Mouse (Mus musculus): ENCODE measurements around the gene Phxr2. TPM values are rescaled to one million over a fixed set of nuclear protein-coding genes. Genes with fewer than 3 reads are reported as not detected.

Phxr2 gene
- total RNA-seq (2021) (not detected), polyA plus RNA-seq (2012; rRNA removed) (not detected in 2 replicates)
- long read RNA-seq: 0 reads

- 87% methylated on average over 4 of the region's 4 CpGs for WGBS
- intact Hi-C loops (cut with DNase I): no loop called here
- Histone ChIP-seq H3K27me3 (ENCODE audit: control insufficient read depth, insufficient read depth, low read length) (no peaks in the 10 kb centered on the region), H3K4me3 (no peak within 1 kb of the TSS), H3K27ac (no peak within 1 kb of the TSS), H3K4me1 (ENCODE audit: control insufficient read depth, insufficient read depth, low read length) (peaks cover 3% of the 10 kb centered on the region; the same call in 1 of the 2 replicates), H3K9ac (ENCODE audit: low read depth, low read length) (no peak within 1 kb of the TSS), H3K79me2 (replicated peaks; ENCODE audit: control insufficient read depth, insufficient read depth, low read length) (no peaks in the 10 kb centered on the region), H3K36me3 (ENCODE audit: control insufficient read depth, insufficient read depth, low read length) (no peaks in the 10 kb centered on the region)
- TF ChIP-seq CTCF (IDR thresholded peaks at IDR 0.05) (no peak), POLR2A (IDR thresholded peaks at IDR 0.05; ENCODE audit: insufficient read depth, low read depth, low read length) (no peak), EP300 (IDR thresholded peaks at IDR 0.05; ENCODE audit: insufficient read depth, low read depth, low read length) (no peak)
- no peak for DNase-seq
Observed at GRCm38 (mm10) chr10:99126225-99126624, at the start of gene Phxr2. Gene Phxr2 (minus strand): TSS chr10:99126325.

- Histone ChIP-seq H3K27me3 (ENCODE audit: control insufficient read depth, insufficient read depth, low read length) (no peaks in the 10 kb centered on the region), H3K27ac (no peak overlapping the region), H3K4me3 (no peak overlapping the region), H3K4me1 (ENCODE audit: control insufficient read depth, insufficient read depth, low read length) (peaks cover 22% of the 10 kb centered on the region), H3K36me3 (ENCODE audit: control insufficient read depth, insufficient read depth, low read length) (peaks cover 9% of the 10 kb centered on the region), H3K9ac (ENCODE audit: low read depth, low read length) (no peak overlapping the region), H3K79me2 (replicated peaks; ENCODE audit: control insufficient read depth, insufficient read depth, low read length) (no peaks in the 10 kb centered on the region)
- intact Hi-C loops (cut with DNase I): no loop called here
- TF ChIP-seq POLR2A (IDR thresholded peaks at IDR 0.05; ENCODE audit: insufficient read depth, low read depth, low read length) (no peak), EP300 (IDR thresholded peaks at IDR 0.05; ENCODE audit: insufficient read depth, low read depth, low read length) (no peak), CTCF (IDR thresholded peaks at IDR 0.05) (no peak)
- no peak for DNase-seq
- 57% methylated on average over 7 of the region's 7 CpGs for WGBS
Observed at GRCm38 (mm10) chr10:99172906-99173507, 46.9 kb upstream of the Phxr2 start.

- Histone ChIP-seq H3K4me1 (ENCODE audit: control insufficient read depth, insufficient read depth, low read length) (peaks cover 22% of the 10 kb centered on the region), H3K27ac (peak overlapping the region; percentile 63), H3K27me3 (ENCODE audit: control insufficient read depth, insufficient read depth, low read length) (no peaks in the 10 kb centered on the region), H3K79me2 (replicated peaks; ENCODE audit: control insufficient read depth, insufficient read depth, low read length) (no peaks in the 10 kb centered on the region), H3K9ac (ENCODE audit: low read depth, low read length) (peak overlapping the region; percentile 8; the same call in 1 of the 2 replicates), H3K36me3 (ENCODE audit: control insufficient read depth, insufficient read depth, low read length) (peaks cover 9% of the 10 kb centered on the region), H3K4me3 (no peak overlapping the region; the same call in 1 of the 2 replicates)
- WGBS: 22% methylated on average over 12 of the region's 12 CpGs
- intact Hi-C loops (cut with DNase I): no loop called here
- TF ChIP-seq CTCF (IDR thresholded peaks at IDR 0.05) (no peak), EP300 (IDR thresholded peaks at IDR 0.05; ENCODE audit: insufficient read depth, low read depth, low read length) (0 out of 2 replicates have a peak, but pooled peaks have one; percentile 67), POLR2A (IDR thresholded peaks at IDR 0.05; ENCODE audit: insufficient read depth, low read depth, low read length) (no peak)
- DNase-seq: peak; percentile 65 to 78
Observed at GRCm38 (mm10) chr10:99171961-99172497, 45.9 kb upstream of the Phxr2 start.

- Histone ChIP-seq H3K27me3 (ENCODE audit: control insufficient read depth, insufficient read depth, low read length) (no peaks in the 10 kb centered on the region), H3K4me1 (ENCODE audit: control insufficient read depth, insufficient read depth, low read length) (peaks cover 23% of the 10 kb centered on the region), H3K4me3 (no peak overlapping the region; the same call in 1 of the 2 replicates), H3K79me2 (replicated peaks; ENCODE audit: control insufficient read depth, insufficient read depth, low read length) (no peaks in the 10 kb centered on the region), H3K27ac (peak overlapping the region; percentile 39), H3K9ac (ENCODE audit: low read depth, low read length) (peak overlapping the region; percentile 28), H3K36me3 (ENCODE audit: control insufficient read depth, insufficient read depth, low read length) (peaks cover 9% of the 10 kb centered on the region)
- 9% methylated on average over 5 of the region's 5 CpGs for WGBS
- peak; percentile 39 to 69 for DNase-seq
- intact Hi-C loops (cut with DNase I): loop anchor here (2.0 to 5.0 kb wide), 5 partner anchors 93 to 363 kb away; partner anchors contain the start of gene Dusp6
- no peak for TF ChIP-seq CTCF (IDR thresholded peaks at IDR 0.05)
- TF ChIP-seq POLR2A (IDR thresholded peaks at IDR 0.05; ENCODE audit: insufficient read depth, low read depth, low read length): 0 out of 2 replicates have a peak, but pooled peaks have one; percentile 2
- TF ChIP-seq EP300 (IDR thresholded peaks at IDR 0.05; ENCODE audit: insufficient read depth, low read depth, low read length): 0 out of 2 replicates have a peak, but pooled peaks have one; percentile 31
Observed at GRCm38 (mm10) chr10:99169765-99170129, 43.6 kb upstream of the Phxr2 start.

GRCm38 (mm10) chr10:99168840-99169764 is 43.0 kb upstream of the Phxr2 start:
- H3K79me2 ChIP-seq (replicated peaks; ENCODE audit: control insufficient read depth, insufficient read depth, low read length): no peaks in the 10 kb centered on the region
- H3K27ac ChIP-seq: peak overlapping the region; percentile 39
- peaks cover 24% of the 10 kb centered on the region for H3K4me1 ChIP-seq (ENCODE audit: control insufficient read depth, insufficient read depth, low read length)
- H3K36me3 ChIP-seq (ENCODE audit: control insufficient read depth, insufficient read depth, low read length): peaks cover 9% of the 10 kb centered on the region
- 0 out of 2 replicates have a peak, but pooled peaks have one; percentile 45 for TF ChIP-seq EP300 (IDR thresholded peaks at IDR 0.05; ENCODE audit: insufficient read depth, low read depth, low read length)
- no peak for TF ChIP-seq POLR2A (IDR thresholded peaks at IDR 0.05; ENCODE audit: insufficient read depth, low read depth, low read length)
- peak; percentile 56 for TF ChIP-seq CTCF (IDR thresholded peaks at IDR 0.05)
- intact Hi-C loops (cut with DNase I): loop anchor here (2.0 to 5.0 kb wide), 5 partner anchors 94 to 363 kb away; partner anchors contain the start of gene Dusp6
- peak; percentile 41 to 44 for DNase-seq
- 34% methylated on average over 11 of the region's 11 CpGs for WGBS
- H3K9ac ChIP-seq (ENCODE audit: low read depth, low read length): peak overlapping the region; percentile 28
- no peaks in the 10 kb centered on the region for H3K27me3 ChIP-seq (ENCODE audit: control insufficient read depth, insufficient read depth, low read length)
- peak overlapping the region; percentile 7; the same call in 1 of the 2 replicates for H3K4me3 ChIP-seq

All from heart, adult 2 months (tissue).